Mouse (Mus musculus) granulocyte monocyte progenitor cell, adult 5-6 weeks (primary cell): Measurements from ENCODE around the gene Pbld1. TPM values are rescaled to one million over a fixed set of nuclear protein-coding genes. Genes with fewer than 3 reads are reported as not detected.
"Not testable (repeated sequence)": the region's sequence is repeated elsewhere in the genome, so short reads cannot be mapped to it uniquely, and the experiment has no call there.

ENCODE experiments used
- ATAC-seq: replicated peaks from 2 replicates; pipeline ENCODE4 v1.8.0; 2016; ENCODE audit warnings: mild to moderate bottlenecking, moderate TSS enrichment, inconsistent platforms; ENCODE audit not compliant: poor library complexity, severe bottlenecking
- total RNA-seq, 2 experiments: library from RNA; stranded (forward) in 1 of 2; stranded (reverse) in 1 of 2; fragments of 200-712, 200-1000 nt in 1 of 2; fragments of >200 nt in 1 of 2; fragmentation: Nextera tagmentation in 1 of 2; gene quantifications; 2 replicates each; pipeline ENCODE4 v1.2.3; 2014 to 2017

The Pbld1 gene
- total RNA-seq, 2 experiments from 2014 or later = not detected

GRCm38 (mm10) chr10:63038571-63039320 lies 21.2 kb upstream of the Pbld1 start:
- ATAC-seq = no peak

GRCm38 (mm10) chr10:63039867-63040628 lies 19.9 kb upstream of the Pbld1 start:
- no peak for ATAC-seq

- no peak for ATAC-seq
These were observed 16.8 kb upstream of the Pbld1 start for GRCm38 (mm10) chr10:63043154-63043553.

GRCm38 (mm10) chr10:63047751-63048150 lies 12.2 kb upstream of the Pbld1 start:
- 0 out of 2 replicates have a peak, but pooled peaks have one; percentile 22 for ATAC-seq

GRCm38 (mm10) chr10:63049106-63049505 lies 10.9 kb upstream of the Pbld1 start:
- ATAC-seq = no peak

GRCm38 (mm10) chr10:63051267-63051666 lies 8.7 kb upstream of the Pbld1 start:
- no peak for ATAC-seq

GRCm38 (mm10) chr10:63052011-63052410 lies 8.0 kb upstream of the Pbld1 start:
- ATAC-seq = no peak

GRCm38 (mm10) chr10:63053007-63053406 lies 7.0 kb upstream of the Pbld1 start:
- no peak for ATAC-seq

GRCm38 (mm10) chr10:63054071-63054470 lies 5.9 kb upstream of the Pbld1 start:
- not testable (repeated sequence) for ATAC-seq

- ATAC-seq = no peak
These were observed 5.4 kb upstream of the Pbld1 start for GRCm38 (mm10) chr10:63054586-63054985.

GRCm38 (mm10) chr10:63056966-63057750 lies 2.8 kb upstream of the Pbld1 start:
- no peak for ATAC-seq

GRCm38 (mm10) chr10:63060406-63060805 lies 444 bp downstream of the Pbld1 start:
- ATAC-seq = no peak

GRCm38 (mm10) chr10:63061266-63061665 lies 1.3 kb downstream of the Pbld1 start:
- ATAC-seq = no peak

GRCm38 (mm10) chr10:63062696-63063095 lies 2.7 kb downstream of the Pbld1 start:
- ATAC-seq = no peak

- ATAC-seq = no peak
These were observed 3.4 kb downstream of the Pbld1 start for GRCm38 (mm10) chr10:63063365-63063764.

- no peak for ATAC-seq
These were observed 4.6 kb downstream of the Pbld1 start for GRCm38 (mm10) chr10:63064516-63064915.

- ATAC-seq = no peak
These were observed 5.6 kb downstream of the Pbld1 start for GRCm38 (mm10) chr10:63065561-63065960.

- ATAC-seq = peak; percentile 90
These were observed 6.0 kb downstream of the Pbld1 start for GRCm38 (mm10) chr10:63065988-63066387.

GRCm38 (mm10) chr10:63086304-63086703 lies 26.3 kb downstream of the Pbld1 start:
- ATAC-seq = no peak

GRCm38 (mm10) chr10:63089103-63089757 lies 29.3 kb downstream of the Pbld1 start:
- ATAC-seq = no peak; the same call in 1 of the 2 replicates
